Mouse (Mus musculus) lung, adult 2 months (tissue): Measurements from ENCODE around the gene Grxcr1.

Experiments
- CTCF ChIP-seq: fragments of 200-500 bp; IDR thresholded peaks from 2 replicates; pipeline ENCODE4 v1.5.1; 2011; ENCODE audit warnings: mild to moderate bottlenecking, low read length, control low read depth; ENCODE audit not compliant: insufficient read depth
- POLR2A ChIP-seq: fragments of 200-500 bp; IDR thresholded peaks from 2 replicates; pipeline ENCODE4 v1.6.1; 2011; ENCODE audit warnings: low read depth, mild to moderate bottlenecking, control low read depth, low read length, borderline replicate concordance; ENCODE audit errors: extremely low read depth

- no peak for TF ChIP-seq CTCF
- TF ChIP-seq POLR2A = no peak
Measured at GRCm38 (mm10) chr5:68150347-68151043, 118.9 kb downstream of the Grxcr1 start.
